Mouse (Mus musculus) liver, postnatal 0 days (tissue): Measurements from ENCODE around the gene Pold4. TPM values are rescaled to one million over a fixed set of nuclear protein-coding genes. Genes with fewer than 3 reads are reported as not detected.

Experiments used
- ATAC-seq: fragments of 200-750 bp; cut with Nextera tagmentation; 2 replicates; pipeline ENCODE4 v1.8.0; 2017; ENCODE audit warnings: mild to moderate bottlenecking, moderate library complexity
- DNase-seq: peaks from one replicate; pipeline ENCODE4 v3.0.0-alpha.2; 2016
- H3K27ac ChIP-seq: fragments of 300-500 bp; sonication (generic); 2 replicates; pipeline ENCODE4 v1.5.1; 2014; ENCODE audit warnings: antibody characterized with exemption, moderate library complexity, mild to moderate bottlenecking, low read depth
- H3K27me3 ChIP-seq: fragments of 300-500 bp; sonication (generic); 2 replicates; pipeline ENCODE4 v1.6.1; 2014; ENCODE audit warnings: low read length, control low read depth, mixed read lengths; ENCODE audit not compliant: insufficient read depth
- H3K36me3 ChIP-seq: fragments of 300-500 bp; sonication (generic); replicated peaks from 2 replicates; pipeline ENCODE4 v1.6.1; 2014; ENCODE audit warnings: mild to moderate bottlenecking, control low read depth, low read length, moderate library complexity, mixed read lengths; ENCODE audit not compliant: insufficient read depth
- H3K4me1 ChIP-seq: fragments of 300-500 bp; sonication (generic); 2 replicates; pipeline ENCODE4 v1.6.1; 2014; ENCODE audit warnings: antibody characterized with exemption, mild to moderate bottlenecking, control low read depth; ENCODE audit not compliant: insufficient read depth
- H3K4me2 ChIP-seq: fragments of 300-500 bp; sonication (generic); 2 replicates; pipeline ENCODE4 v1.6.1; 2014; ENCODE audit warnings: low read depth, mild to moderate bottlenecking, low read length, moderate library complexity, mixed read lengths
- H3K4me3 ChIP-seq: fragments of 300-500 bp; sonication (generic); 2 replicates; pipeline ENCODE4 v1.5.1; 2014; ENCODE audit warnings: low read depth, low read length
- H3K9ac ChIP-seq: fragments of 300-500 bp; sonication (generic); replicated peaks from 2 replicates; pipeline ENCODE4 v1.6.1; 2014; ENCODE audit warnings: mild to moderate bottlenecking, moderate library complexity
- H3K9me3 ChIP-seq: fragments of 300-500 bp; sonication (generic); 2 replicates; pipeline ENCODE4 v1.6.1; 2016; ENCODE audit warnings: mild to moderate bottlenecking, control low read depth, low read length, mixed read lengths
- CTCF ChIP-seq: sonication (generic); IDR thresholded peaks from 2 replicates; pipeline ENCODE4 v1.5.1; 2016; ENCODE audit warnings: antibody characterized with exemption, low read depth
- EP300 ChIP-seq: IDR thresholded peaks from 2 replicates; pipeline ENCODE4 v1.6.1; 2016; ENCODE audit warnings: antibody characterized with exemption, low read depth, mild to moderate bottlenecking
- WGBS: fragments of 180-500 bp; shearing (Covaris S2); extraction: QIAGEN DNeasy Blood & Tissue Kit; methylation state at CpG from one replicate; pipeline ENCODE4 v1.1.7; 2014; ENCODE audit not compliant: insufficient replicate concordance; 5-methylcytosine and 5-hydroxymethylcytosine counted together
- polyA plus RNA-seq: library from polyadenylated mRNA; unstranded; fragments of >200 nt; fragmentation: Nextera tagmentation; extraction: Ambion mirVana; gene quantifications from 2 replicates; pipeline ENCODE4 v1.2.1, GENCODE M21; 2015

Gene Pold4
- polyA plus RNA-seq, 1 experiment from 2014 or later, result 31.1 TPM

- Histone ChIP-seq H3K27me3 (no peaks in the 10 kb centered on the region), H3K4me2 (no peak overlapping the region), H3K4me3 (no peak overlapping the region), H3K27ac (peak overlapping the region; percentile 97), H3K36me3 (no peaks in the 10 kb centered on the region), H3K4me1 (peaks cover 35% of the 10 kb centered on the region), H3K9ac (no peak overlapping the region), H3K9me3 (no peaks in the 10 kb centered on the region)
- 67% methylated on average over 8 of the region's 8 CpGs for WGBS
- DNase-seq (no peak), ATAC-seq (no peak)
- no peak for TF ChIP-seq CTCF
- no peak for TF ChIP-seq EP300
Measured at GRCm38 (mm10) chr19:4230415-4230814, 1.3 kb upstream of the Pold4 start.

GRCm38 (mm10) chr19:4232186-4232572 lies 480 bp downstream of the Pold4 start:
- ATAC-seq, result peak; percentile 57
- no peak for DNase-seq
- WGBS, result 7% methylated on average over 2 of the region's 2 CpGs

GRCm38 (mm10) chr19:4232651-4233050 lies 952 bp downstream of the Pold4 start:
- no peaks in the 10 kb centered on the region for H3K9me3 ChIP-seq
- H3K4me3 ChIP-seq, result peak overlapping the region; percentile 56; the same call in 1 of the 2 replicates
- TF ChIP-seq EP300, result no peak
- TF ChIP-seq CTCF, result no peak
- H3K27me3 ChIP-seq, result no peaks in the 10 kb centered on the region
- peak overlapping the region; percentile 73 for H3K4me2 ChIP-seq
- ATAC-seq (no peak), DNase-seq (no peak)
- H3K4me1 ChIP-seq, result peaks cover 32% of the 10 kb centered on the region
- H3K36me3 ChIP-seq, result no peaks in the 10 kb centered on the region
- 77% methylated on average over 7 of the region's 7 CpGs for WGBS
- peak overlapping the region; percentile 64; the same call in 1 of the 2 replicates for H3K9ac ChIP-seq
- H3K27ac ChIP-seq, result peak overlapping the region; percentile 97

More at GRCm38 (mm10) chr19:4232186-4232572, 480 bp downstream of the Pold4 start:
- TF ChIP-seq EP300 (no peak), CTCF (no peak)
- Histone ChIP-seq H3K9ac (peak overlapping the region; percentile 64), H3K9me3 (no peaks in the 10 kb centered on the region), H3K4me2 (peak overlapping the region; percentile 73), H3K27me3 (no peaks in the 10 kb centered on the region), H3K4me1 (peaks cover 35% of the 10 kb centered on the region), H3K36me3 (no peaks in the 10 kb centered on the region), H3K4me3 (peak overlapping the region; percentile 56), H3K27ac (peak overlapping the region; percentile 97)

GRCm38 (mm10) chr19:4234548-4234947 lies 2.8 kb downstream of the Pold4 start:
- TF ChIP-seq EP300 (no peak), CTCF (no peak)
- ATAC-seq (no peak), DNase-seq (no peak)
- Histone ChIP-seq H3K27me3 (no peaks in the 10 kb centered on the region), H3K9me3 (no peaks in the 10 kb centered on the region), H3K4me3 (no peak overlapping the region), H3K27ac (no peak overlapping the region), H3K4me1 (peaks cover 24% of the 10 kb centered on the region), H3K4me2 (no peak overlapping the region), H3K9ac (no peak overlapping the region), H3K36me3 (no peaks in the 10 kb centered on the region)
- 70% methylated on average over 4 of the region's 4 CpGs for WGBS

- peak; percentile 93 for ATAC-seq
- 46% methylated on average over 8 of the region's 8 CpGs for WGBS
- Histone ChIP-seq H3K4me2 (no peak overlapping the region), H3K4me3 (no peak overlapping the region), H3K9me3 (no peaks in the 10 kb centered on the region), H3K27me3 (no peaks in the 10 kb centered on the region), H3K4me1 (no peaks in the 10 kb centered on the region), H3K27ac (peak overlapping the region; percentile 18; the same call in 1 of the 2 replicates), H3K36me3 (no peaks in the 10 kb centered on the region), H3K9ac (no peak overlapping the region)
- no peak for TF ChIP-seq EP300
- TF ChIP-seq CTCF, result no peak
- no peak for DNase-seq
Measured at GRCm38 (mm10) chr19:4240247-4240668, 8.6 kb downstream of the Pold4 start.

GRCm38 (mm10) chr19:4242416-4242815 lies 10.7 kb downstream of the Pold4 start:
- WGBS, result 66% methylated on average over 3 of the region's 3 CpGs
- Histone ChIP-seq H3K9ac (no peak overlapping the region), H3K4me2 (no peak overlapping the region), H3K27ac (no peak overlapping the region), H3K9me3 (no peaks in the 10 kb centered on the region), H3K4me3 (no peak overlapping the region), H3K36me3 (no peaks in the 10 kb centered on the region), H3K27me3 (no peaks in the 10 kb centered on the region), H3K4me1 (no peaks in the 10 kb centered on the region)
- ATAC-seq (no peak), DNase-seq (no peak)
- TF ChIP-seq EP300 (no peak), CTCF (peak; percentile 55)

- Histone ChIP-seq H3K27me3 (no peaks in the 10 kb centered on the region), H3K36me3 (no peaks in the 10 kb centered on the region), H3K4me3 (no peak overlapping the region), H3K9me3 (no peaks in the 10 kb centered on the region), H3K9ac (no peak overlapping the region), H3K27ac (no peak overlapping the region), H3K4me2 (no peak overlapping the region), H3K4me1 (no peaks in the 10 kb centered on the region)
- TF ChIP-seq CTCF, result no peak
- TF ChIP-seq EP300, result no peak
- ATAC-seq, result no peak
- 80% methylated on average over 6 of the region's 6 CpGs for WGBS
- DNase-seq, result no peak
Measured at GRCm38 (mm10) chr19:4244775-4245174, 13.1 kb downstream of the Pold4 start.
